Mouse (Mus musculus) ovary, adult 10 weeks (tissue): ENCODE data around the gene Gm2431. TPM values are rescaled to one million over a fixed set of nuclear protein-coding genes. Genes with fewer than 3 reads are reported as not detected.

ENCODE experiments used
- polyA plus RNA-seq: library from polyadenylated mRNA; stranded (reverse); fragments of 350-450 nt; fragmentation: Illumina TruSeq; extraction: RNeasy Lipid Tissue Mini Kit (QIAGEN cat#74804); gene quantifications from one replicate; pipeline ENCODE4 v1.2.3, GENCODE M21; 2014

Gm2431 gene
- not detected for polyA plus RNA-seq

GRCm38 (mm10) chr7:142258254-142258653, at the start of gene Gm2431:
Gene Gm2431 (minus strand): TSS chr7:142258354.

GRCm38 (mm10) chr7:142303249-142303648, 45.1 kb upstream of the Gm2431 start, which contains the start of gene Krtap5-4:
Gene Krtap5-4 (plus strand): TSS chr7:142303549.

GRCm38 (mm10) chr7:142297018-142297417, 38.9 kb upstream of the Gm2431 start, which contains the start of gene Krtap5-1:
Gene Krtap5-1 (minus strand): TSS chr7:142297118.

GRCm38 (mm10) chr7:142274263-142274662, 16.1 kb upstream of the Gm2431 start, which contains the start of gene Gm4559:
Gene Gm4559 (minus strand): TSS chr7:142274363.

GRCm38 (mm10) chr7:142240978-142241377, 17.2 kb downstream of the Gm2431 start, which contains the start of gene Gm40460:
Gene Gm40460 (minus strand): TSS chr7:142241078.

GRCm38 (mm10) chr7:142229871-142230270, 28.3 kb downstream of the Gm2431 start, which contains the start of gene Krtap5-5:
Gene Krtap5-5 (minus strand): TSS chr7:142229971.

GRCm38 (mm10) chr7:142211559-142211958, 46.6 kb downstream of the Gm2431 start, which contains the start of gene Gm7579:
Gene Gm7579 (plus strand): TSS chr7:142211859.

Other genes starting within 250 kb of the Gm2431 start
- gene Mob2, start 197.3 kb downstream of the Gm2431 start, polyA plus RNA-seq, result 10.5 TPM
- gene Dusp8, start 162.5 kb downstream of the Gm2431 start, polyA plus RNA-seq, result 0.43 TPM
- not detected for gene Gm45618, start 137.6 kb downstream of the Gm2431 start, polyA plus RNA-seq
- gene Gm39115, start 122.3 kb downstream of the Gm2431 start, polyA plus RNA-seq, result not detected
- gene Gm45337, start 113.7 kb downstream of the Gm2431 start, polyA plus RNA-seq, result not detected
- gene Gm29735, start 101.2 kb downstream of the Gm2431 start, polyA plus RNA-seq, result not detected
- gene Gm4553, start 92.6 kb downstream of the Gm2431 start, polyA plus RNA-seq, result not detected
- gene Krtap5-2, start 82.3 kb downstream of the Gm2431 start, polyA plus RNA-seq, result not detected
- gene Gm10153, start 68.0 kb downstream of the Gm2431 start, polyA plus RNA-seq, result not detected
- not detected for gene Krtap5-3, start 57.0 kb downstream of the Gm2431 start, polyA plus RNA-seq
- gene Gm7579, start 46.5 kb downstream of the Gm2431 start, polyA plus RNA-seq, result not detected
- not detected for gene Krtap5-5, start 28.4 kb downstream of the Gm2431 start, polyA plus RNA-seq
- gene Gm40460, start 17.3 kb downstream of the Gm2431 start, polyA plus RNA-seq, result not detected
- gene Gm4559, start 16.0 kb upstream of the Gm2431 start, polyA plus RNA-seq, result not detected
- gene Krtap5-1, start 38.8 kb upstream of the Gm2431 start, polyA plus RNA-seq, result not detected
- not detected for gene Krtap5-4, start 45.2 kb upstream of the Gm2431 start, polyA plus RNA-seq
- gene Ifitm10, start 115.4 kb upstream of the Gm2431 start, polyA plus RNA-seq, result not detected
- gene Gm49369, start 124.3 kb upstream of the Gm2431 start, polyA plus RNA-seq, result 29.8 TPM
- gene Ctsd, start 129.7 kb upstream of the Gm2431 start, polyA plus RNA-seq, result 23.6 TPM
- gene Syt8, start 176.5 kb upstream of the Gm2431 start, polyA plus RNA-seq, result not detected
- not detected for gene Tnni2, start 183.5 kb upstream of the Gm2431 start, polyA plus RNA-seq
- gene Lsp1, start 202.5 kb upstream of the Gm2431 start, polyA plus RNA-seq, result 8.0 TPM
- not detected for gene Tnnt3, start 240.5 kb upstream of the Gm2431 start, polyA plus RNA-seq